Mouse (Mus musculus): ENCODE measurements around the gene Gm20388.

Gm20388 gene

GRCm38 (mm10) chr8:122116716-122117357 is 2206.2 kb downstream of the Gm20388 start:
- no peak for DNase-seq (ENCODE audit: inconsistent ontology term)

- no peak for DNase-seq (ENCODE audit: inconsistent ontology term)
Measured at GRCm38 (mm10) chr8:122118097-122118496, 2207.5 kb downstream of the Gm20388 start.

GRCm38 (mm10) chr8:122118536-122118935 is 2207.9 kb downstream of the Gm20388 start:
- no peak for DNase-seq (ENCODE audit: inconsistent ontology term)

- DNase-seq (ENCODE audit: inconsistent ontology term) = no peak
Measured at GRCm38 (mm10) chr8:122124326-122124725, 2213.7 kb downstream of the Gm20388 start.

- no peak for DNase-seq (ENCODE audit: inconsistent ontology term)
Measured at GRCm38 (mm10) chr8:122126659-122127058, 2216.0 kb downstream of the Gm20388 start.

GRCm38 (mm10) chr8:122134121-122134529 is 2223.5 kb downstream of the Gm20388 start:
- DNase-seq (ENCODE audit: inconsistent ontology term) = no peak

- no peak for DNase-seq (ENCODE audit: inconsistent ontology term)
Measured at GRCm38 (mm10) chr8:122135494-122135893, 2224.9 kb downstream of the Gm20388 start.

GRCm38 (mm10) chr8:122139784-122140183 is 2229.1 kb downstream of the Gm20388 start:
- DNase-seq (ENCODE audit: inconsistent ontology term) = peak; percentile 82

GRCm38 (mm10) chr8:122140411-122140810 is 2229.8 kb downstream of the Gm20388 start:
- DNase-seq (ENCODE audit: inconsistent ontology term) = no peak

GRCm38 (mm10) chr8:122142428-122142827 is 2231.8 kb downstream of the Gm20388 start:
- no peak for DNase-seq (ENCODE audit: inconsistent ontology term)

GRCm38 (mm10) chr8:122143231-122143630 is 2232.6 kb downstream of the Gm20388 start:
- no peak for DNase-seq (ENCODE audit: inconsistent ontology term)

GRCm38 (mm10) chr8:122144729-122145311 is 2234.2 kb downstream of the Gm20388 start:
- peak; percentile 82 for DNase-seq (ENCODE audit: inconsistent ontology term)

GRCm38 (mm10) chr8:122149045-122149444 is 2238.4 kb downstream of the Gm20388 start:
- DNase-seq (ENCODE audit: inconsistent ontology term) = no peak

- DNase-seq (ENCODE audit: inconsistent ontology term) = no peak
Measured at GRCm38 (mm10) chr8:122149606-122150005, 2239.0 kb downstream of the Gm20388 start.

- no peak for DNase-seq (ENCODE audit: inconsistent ontology term)
Measured at GRCm38 (mm10) chr8:122151541-122151940, 2240.9 kb downstream of the Gm20388 start.

- peak; percentile 48 for DNase-seq (ENCODE audit: inconsistent ontology term)
Measured at GRCm38 (mm10) chr8:122155082-122155643, 2244.5 kb downstream of the Gm20388 start.

GRCm38 (mm10) chr8:122155964-122156363 is 2245.3 kb downstream of the Gm20388 start:
- DNase-seq (ENCODE audit: inconsistent ontology term) = no peak

- DNase-seq (ENCODE audit: inconsistent ontology term) = no peak
Measured at GRCm38 (mm10) chr8:122157689-122158088, 2247.0 kb downstream of the Gm20388 start.

GRCm38 (mm10) chr8:122160165-122160564 is 2249.5 kb downstream of the Gm20388 start:
- DNase-seq (ENCODE audit: inconsistent ontology term) = no peak

GRCm38 (mm10) chr8:122162992-122163391 is 2252.4 kb downstream of the Gm20388 start:
- peak; percentile 62 for DNase-seq (ENCODE audit: inconsistent ontology term)

GRCm38 (mm10) chr8:122167204-122167860 is 2256.7 kb downstream of the Gm20388 start:
- DNase-seq (ENCODE audit: inconsistent ontology term) = peak; percentile 69

GRCm38 (mm10) chr8:122169446-122169845 is 2258.8 kb downstream of the Gm20388 start:
- DNase-seq (ENCODE audit: inconsistent ontology term) = no peak

- peak; percentile 81 for DNase-seq (ENCODE audit: inconsistent ontology term)
Measured at GRCm38 (mm10) chr8:122171823-122172222, 2261.2 kb downstream of the Gm20388 start.

Measured in Muller cell, postnatal 12 days (primary cell).